9 mouse cellular contexts compared by ENCODE assay signal in genomic region chr7:142663931-142664421, GRCm38 (mm10). TPM values are rescaled to one million over a fixed set of nuclear protein-coding genes. Genes with fewer than 3 reads are reported as not detected.
DNase-seq lines count a peak whose midpoint lies in the region; ATAC-seq lines count a peak whose summit lies in the region.
"Had no signal": no experiment of that assay in that cellular context is flagged by ENCODE, and none has a peak within 500 bp of the region (broad histone marks: within the 10 kb centered on the region; RNA-seq: fewer than 3 reads in every experiment).

No protein-coding gene starts in this region.

- peak overlapping the region; percentile 39 for H3K4me3 ChIP-seq in lung, embryonic 15.5 days
- peak overlapping the region; percentile 17; the same call in 1 of the 2 replicates for H3K4me3 ChIP-seq in forebrain, embryonic 12.5 days (replicated peaks)
- peak overlapping the region; percentile 45 for H3K4me3 ChIP-seq in intestine, embryonic 16.5 days (ENCODE audit: low read length)
- H3K4me3 ChIP-seq in neural tube, embryonic 15.5 days (replicated peaks), result peak overlapping the region; percentile 20
- H3K4me3 ChIP-seq: megakaryocyte, embryonic 14.5 days had no signal

- H3K9me3 ChIP-seq in lung, embryonic 15.5 days, result no peaks in the 10 kb centered on the region
- H3K9me3 ChIP-seq in forebrain, embryonic 12.5 days, result no peaks in the 10 kb centered on the region
- H3K9me3 ChIP-seq in intestine, embryonic 16.5 days (ENCODE audit: control insufficient read depth, low read length), result 0 out of 2 replicates have a peak, but pooled peaks cover under 1% of the 10 kb centered on the region
- H3K9me3 ChIP-seq in neural tube, embryonic 15.5 days (replicated peaks), result no peaks in the 10 kb centered on the region

- H3K27ac ChIP-seq in lung, embryonic 15.5 days, result no peak overlapping the region
- H3K27ac ChIP-seq in forebrain, embryonic 12.5 days, result no peak overlapping the region
- peak overlapping the region; percentile 82 for H3K27ac ChIP-seq in intestine, embryonic 16.5 days (ENCODE audit: low read length)
- no peak overlapping the region for H3K27ac ChIP-seq in neural tube, embryonic 15.5 days (replicated peaks)

- peaks cover 82% of the 10 kb centered on the region for H3K27me3 ChIP-seq in lung, embryonic 15.5 days
- H3K27me3 ChIP-seq in forebrain, embryonic 12.5 days, result peaks cover 84% of the 10 kb centered on the region
- H3K27me3 ChIP-seq in intestine, embryonic 16.5 days (replicated peaks; ENCODE audit: control insufficient read depth, insufficient read depth, low read length), result peaks cover 54% of the 10 kb centered on the region
- peaks cover 77% of the 10 kb centered on the region for H3K27me3 ChIP-seq in neural tube, embryonic 15.5 days (replicated peaks)

- peak overlapping the region; percentile 37 for H3K9ac ChIP-seq in lung, embryonic 15.5 days
- no peak overlapping the region for H3K9ac ChIP-seq in forebrain, embryonic 12.5 days
- H3K9ac ChIP-seq in intestine, embryonic 16.5 days (ENCODE audit: low read depth, low read length), result peak overlapping the region; percentile 66
- 0 out of 2 replicates have a peak overlapping the region, but pooled peaks have one; percentile 23 for H3K9ac ChIP-seq in neural tube, embryonic 15.5 days (replicated peaks)

- DNase-seq in lung, postnatal 25 days (ENCODE audit: low spot score), result no peak
- DNase-seq in left cerebral cortex, postnatal 36 days (ENCODE audit: low spot score in 2 of 2), result no peak
- no peak for DNase-seq in layer of hippocampus, adult 8-10 months (ENCODE audit: low spot score in 2 of 2)

- H3K36me3 ChIP-seq in lung, embryonic 15.5 days, result no peaks in the 10 kb centered on the region
- no peaks in the 10 kb centered on the region for H3K36me3 ChIP-seq in forebrain, embryonic 12.5 days (replicated peaks)
- H3K36me3 ChIP-seq in intestine, embryonic 16.5 days (ENCODE audit: control insufficient read depth, insufficient read depth, low read length), result no peaks in the 10 kb centered on the region
- no peaks in the 10 kb centered on the region for H3K36me3 ChIP-seq in neural tube, embryonic 15.5 days

- under 1% methylated on average over 53 of the region's 53 CpGs for WGBS in lung, embryonic 15.5 days
- under 1% methylated on average over 46 of the region's 53 CpGs for WGBS in forebrain, embryonic 12.5 days
- 1% methylated on average over 53 of the region's 53 CpGs for WGBS in intestine, embryonic 16.5 days
- WGBS in neural tube, embryonic 15.5 days, result under 1% methylated on average over 52 of the region's 53 CpGs

- H3K4me1 ChIP-seq in lung, embryonic 15.5 days, result peaks cover 30% of the 10 kb centered on the region
- H3K4me1 ChIP-seq in forebrain, embryonic 12.5 days, result peaks cover 25% of the 10 kb centered on the region
- H3K4me1 ChIP-seq in intestine, embryonic 16.5 days (ENCODE audit: control insufficient read depth, insufficient read depth, low read length), result peaks cover 17% of the 10 kb centered on the region
- peaks cover 31% of the 10 kb centered on the region for H3K4me1 ChIP-seq in neural tube, embryonic 15.5 days

- intact Hi-C loops in left cerebral cortex, postnatal 36 days (cut with DNase I), result no loop called here

- no peak for ATAC-seq in lung, embryonic 15.5 days (ENCODE audit: borderline replicate concordance, extremely low read depth, low FRiP score, low TSS enrichment)
- ATAC-seq in forebrain, embryonic 12.5 days (ENCODE audit: low FRiP score), result no peak
- ATAC-seq in intestine, embryonic 16.5 days, result no peak
- ATAC-seq in neural tube, embryonic 15.5 days (ENCODE audit: low FRiP score), result no peak
- ATAC-seq in megakaryocyte, adult 5-6 weeks (ENCODE audit: poor library complexity, severe bottlenecking), result no peak

- peak overlapping the region; percentile 62 for H3K4me2 ChIP-seq in lung, embryonic 15.5 days
- peak overlapping the region; percentile 19 for H3K4me2 ChIP-seq in forebrain, embryonic 12.5 days
- H3K4me2 ChIP-seq in intestine, embryonic 16.5 days (ENCODE audit: low read depth, low read length), result peak overlapping the region; percentile 53
- H3K4me2 ChIP-seq in neural tube, embryonic 15.5 days, result peak overlapping the region; percentile 45

RNA-seq across cellular contexts. Expression of gene Igf2, which starts 2.6 kb away (rescaled TPM):
- polyA plus RNA-seq in lung, embryonic 15.5 days (2015; fragmentation: Nextera tagmentation; extraction: Ambion mirVana), result 536 and 550 TPM in 2 replicates
- polyA plus RNA-seq in forebrain, embryonic 12.5 days (2016; fragmentation: Nextera tagmentation; extraction: Ambion mirVana), result 94.7 and 122 TPM in 2 replicates
- polyA plus RNA-seq in intestine, embryonic 16.5 days (2015; fragmentation: Nextera tagmentation; extraction: Ambion mirVana), result 757 and 778 TPM in 2 replicates
- 176 and 252 TPM in 2 replicates for polyA plus RNA-seq in neural tube, embryonic 15.5 days (2015; fragmentation: Nextera tagmentation; extraction: Ambion mirVana)
- 100 to 1,000 TPM in 1 of 2 experiments, 10 to 100 TPM in 1; 66.5 to 109 TPM for total RNA-seq in left cerebral cortex, postnatal 36 days (2021)
- total RNA-seq in layer of hippocampus, adult 8-10 months (2022), result 10 to 100 TPM; 52.4 to 90.2 (median 73.6) TPM
- 0.05 TPM in 1 of 2 replicates, not detected in the other for total RNA-seq in megakaryocyte, adult 5-6 weeks (2015)
- total RNA-seq in megakaryocyte, adult 5-6 weeks (2017), result not detected in 2 replicates

RNA-seq across cellular contexts. Expression of gene Gm49394, which starts 5.8 kb away (rescaled TPM):
- 0.06 and 0.08 TPM in 2 replicates for polyA plus RNA-seq in lung, embryonic 15.5 days (2015; fragmentation: Nextera tagmentation; extraction: Ambion mirVana)
- polyA plus RNA-seq in forebrain, embryonic 12.5 days (2016; fragmentation: Nextera tagmentation; extraction: Ambion mirVana), result not detected in 2 replicates
- polyA plus RNA-seq in intestine, embryonic 16.5 days (2015; fragmentation: Nextera tagmentation; extraction: Ambion mirVana), result 1.1 and 1.9 TPM in 2 replicates
- 0.22 TPM in 1 of 2 replicates, not detected in the other for polyA plus RNA-seq in neural tube, embryonic 15.5 days (2015; fragmentation: Nextera tagmentation; extraction: Ambion mirVana)
- total RNA-seq in left cerebral cortex, postnatal 36 days (2021), result not detected
- total RNA-seq in layer of hippocampus, adult 8-10 months (2022), result under 1 TPM in 1 of 4 experiments, not detected in 3; 0.30 TPM
- total RNA-seq in megakaryocyte, adult 5-6 weeks (2015), result not detected in 2 replicates
- total RNA-seq in megakaryocyte, adult 5-6 weeks (2017), result not detected in 2 replicates
